Mouse (Mus musculus) E14TG2a.4 (cell line): ENCODE data around the gene Cby1.

ENCODE experiments used
- CTCF ChIP-seq: conservative IDR thresholded peaks from 2 replicates; pipeline ENCODE4 v1.5.1; 2014; ENCODE audit warnings: low read length
- NANOG ChIP-seq: IDR thresholded peaks from 2 replicates; pipeline ENCODE4 v1.6.1; 2014; ENCODE audit warnings: borderline replicate concordance, low read length, mixed read lengths
- POU5F1 ChIP-seq: IDR thresholded peaks from 2 replicates; pipeline ENCODE4 v1.6.1; 2014; ENCODE audit warnings: low read length, borderline replicate concordance

DNA sequence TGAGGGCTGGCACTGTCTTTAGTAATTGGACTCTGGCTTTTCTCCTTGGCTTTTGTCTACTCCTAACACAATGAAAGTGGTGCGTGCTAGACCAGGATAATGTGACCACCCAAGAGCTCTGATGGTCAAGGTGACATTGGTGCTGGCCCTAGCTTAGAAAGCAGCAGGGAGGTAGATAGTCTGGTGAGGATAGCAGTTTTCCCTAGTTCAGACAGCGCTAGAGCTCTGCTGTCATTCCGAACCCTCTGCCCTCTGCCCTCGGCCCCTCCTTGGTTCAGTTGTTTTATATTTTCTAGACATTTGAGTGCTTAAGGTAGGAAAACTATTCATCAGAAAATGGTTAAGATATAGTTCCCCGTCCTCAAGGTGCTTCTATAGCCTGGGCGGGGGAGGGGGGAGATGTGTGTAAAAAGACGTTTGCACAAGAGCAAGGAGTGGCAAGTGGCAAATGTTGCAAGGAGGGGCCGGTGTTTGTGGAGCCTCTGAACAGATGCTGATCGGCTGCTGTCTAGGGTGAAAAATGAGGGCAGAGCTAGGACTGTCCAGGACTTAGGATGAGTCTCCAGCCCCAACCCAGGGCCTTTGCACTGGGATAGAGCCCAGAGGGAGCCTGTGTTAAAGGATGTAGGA is 38.7 kb downstream of the Cby1 start:
- TF ChIP-seq CTCF (no peak), NANOG (no peak), POU5F1 (no peak)
